Mouse (Mus musculus) activated CD4-positive, CD25-positive, alpha-beta regulatory T cell, adult 9 weeks (primary cell): ENCODE results near the gene Myh2. TPM values are rescaled to one million over a fixed set of nuclear protein-coding genes. Genes with fewer than 3 reads are reported as not detected.

Experiments
- polyA plus RNA-seq: library from polyadenylated mRNA; unstranded; fragments of 100-300 nt; shearing (Covaris generic); gene quantifications from one replicate; pipeline ENCODE4 v1.2.1, GENCODE M21; 2017

Myh2 gene
- not detected for polyA plus RNA-seq

GRCm38 (mm10) chr11:67170727-67171126 is at the start of gene Myh2:
TSS of gene Myh2 (plus strand) at chr11:67171027.

GRCm38 (mm10) chr11:67199752-67200151 is 28.9 kb downstream of the Myh2 start, which contains the start of gene Myh1:
TSS of gene Myh1 (plus strand) at chr11:67200052.

GRCm38 (mm10) chr11:67237481-67238079 is 66.8 kb downstream of the Myh2 start, which contains the start of gene Myh4:
TSS of gene Myh4 (plus strand) at chr11:67238029.

Other genes with a start within 250 kb of the Myh2 start
- gene Tmem238l, start 214.4 kb upstream of the Myh2 start, polyA plus RNA-seq, result not detected
- 1.2 TPM for gene Tmem220, start 145.9 kb upstream of the Myh2 start, polyA plus RNA-seq
- gene Adprm, start 118.4 kb upstream of the Myh2 start, polyA plus RNA-seq, result 68.8 TPM
- gene Sco1, start 118.4 kb upstream of the Myh2 start, polyA plus RNA-seq, result 11.5 TPM
- 0.86 TPM for gene Myh3, start 92.7 kb upstream of the Myh2 start, polyA plus RNA-seq
- not detected for gene Myh1, start 29.0 kb downstream of the Myh2 start, polyA plus RNA-seq
- not detected for gene Myh4, start 67.0 kb downstream of the Myh2 start, polyA plus RNA-seq
- not detected for gene Myh8, start 106.1 kb downstream of the Myh2 start, polyA plus RNA-seq
- not detected for gene Myh13, start 150.6 kb downstream of the Myh2 start, polyA plus RNA-seq